Mouse (Mus musculus): Measurements from ENCODE around the gene Tmem63c. TPM values are rescaled to one million over a fixed set of nuclear protein-coding genes. Genes with fewer than 3 reads are reported as not detected.

Tmem63c gene
- polyA plus RNA-seq (2015; fragmentation: Nextera tagmentation; extraction: Ambion mirVana) = 0.13 TPM in 1 of 2 replicates, not detected in the other

DNA sequence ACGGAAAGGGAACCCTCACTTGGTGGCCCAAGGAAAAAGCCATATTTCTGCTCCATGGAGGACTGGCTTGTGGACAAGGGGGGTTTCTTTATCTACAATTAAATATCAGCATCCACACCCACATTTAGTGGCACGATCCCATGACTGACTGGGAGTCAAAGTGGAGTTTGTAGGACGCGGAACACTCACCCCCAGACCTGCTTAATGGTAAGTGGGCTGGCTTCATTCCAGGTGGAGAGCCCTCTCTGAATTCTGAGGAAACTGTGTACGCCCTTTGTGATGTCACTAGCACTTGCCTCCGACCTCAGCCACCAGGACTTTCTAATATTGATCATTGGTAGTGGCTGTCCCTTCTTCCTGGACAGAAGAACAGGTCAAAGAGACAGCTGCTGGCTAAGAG lies at the start of gene Tmem63c:
TSS of gene Tmem63c (plus strand) at position 301 of the 400 bp plus-strand sequence.
- H3K9me3 ChIP-seq (ENCODE audit: control insufficient read depth, low read length) = no peaks in the 10 kb centered on the region
- H3K36me3 ChIP-seq (ENCODE audit: control insufficient read depth, insufficient read depth, low read length) = no peaks in the 10 kb centered on the region
- no peak within 1 kb of the TSS for H3K4me2 ChIP-seq (ENCODE audit: low read depth, low read length)
- H3K4me3 ChIP-seq (ENCODE audit: low read length) = no peak within 1 kb of the TSS
- WGBS = 65% methylated on average over 6 of the region's 6 CpGs
- H3K27me3 ChIP-seq (ENCODE audit: control insufficient read depth, insufficient read depth, low read depth, low read length) = peaks cover 8% of the 10 kb centered on the region
- ATAC-seq (ENCODE audit: low read depth) = no peak
- H3K27ac ChIP-seq (ENCODE audit: low read length) = no peak within 1 kb of the TSS
- H3K9ac ChIP-seq (ENCODE audit: low read length) = no peak within 1 kb of the TSS
- H3K4me1 ChIP-seq (replicated peaks; ENCODE audit: control insufficient read depth, insufficient read depth, low read length) = no peaks in the 10 kb centered on the region

DNA sequence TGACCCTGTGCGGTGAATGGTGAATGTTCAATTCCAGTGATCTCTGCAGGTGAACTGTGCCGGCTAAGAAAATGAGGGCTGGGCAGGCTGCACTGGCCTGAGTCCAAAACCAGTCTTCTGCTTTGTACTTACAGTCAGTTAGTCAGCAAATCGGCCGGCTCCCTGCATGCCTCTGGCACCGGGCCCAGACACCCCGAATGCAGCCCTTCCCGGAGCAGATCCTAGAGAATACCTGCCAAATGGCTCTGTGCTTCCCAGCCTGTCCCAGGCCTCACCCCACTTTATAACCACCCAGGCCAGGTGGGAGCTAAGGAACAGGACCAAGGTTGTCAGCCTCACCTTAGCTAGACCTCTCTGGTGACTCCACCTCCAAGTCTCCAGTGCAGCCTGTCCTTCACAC lies 47.9 kb upstream of the Tmem63c start:
- Histone ChIP-seq H3K4me3 (ENCODE audit: low read length) (no peak overlapping the region), H3K9me3 (ENCODE audit: control insufficient read depth, low read length) (no peaks in the 10 kb centered on the region), H3K27me3 (ENCODE audit: control insufficient read depth, insufficient read depth, low read depth, low read length) (no peaks in the 10 kb centered on the region), H3K27ac (ENCODE audit: low read length) (peak overlapping the region; percentile 73), H3K4me1 (replicated peaks; ENCODE audit: control insufficient read depth, insufficient read depth, low read length) (peaks cover 27% of the 10 kb centered on the region), H3K36me3 (ENCODE audit: control insufficient read depth, insufficient read depth, low read length) (no peaks in the 10 kb centered on the region), H3K4me2 (ENCODE audit: low read depth, low read length) (no peak overlapping the region), H3K9ac (ENCODE audit: low read length) (no peak overlapping the region)
- WGBS = 7% methylated on average over 7 of the region's 7 CpGs
- ATAC-seq (ENCODE audit: low read depth) = peak; percentile 72

DNA sequence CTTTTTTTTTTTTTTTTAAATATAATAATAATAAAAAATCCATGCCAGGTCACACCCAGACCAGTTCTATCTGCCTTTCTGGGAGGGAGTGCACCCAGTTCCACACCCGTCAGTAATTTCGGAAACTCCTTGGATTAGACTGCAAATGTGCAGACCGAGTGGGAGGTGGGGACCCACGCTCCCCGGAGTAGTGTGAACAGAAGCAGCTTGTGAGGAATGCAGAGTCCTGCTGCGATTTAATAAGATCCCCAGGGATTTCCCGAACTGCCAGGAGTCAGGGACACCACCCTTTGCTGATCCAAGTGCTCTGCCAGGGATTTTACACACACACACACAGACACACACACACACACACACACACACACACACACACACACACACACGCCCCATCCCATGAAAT lies 47.4 kb upstream of the Tmem63c start:
- Histone ChIP-seq H3K9ac (ENCODE audit: low read length) (no peak overlapping the region), H3K4me3 (ENCODE audit: low read length) (no peak overlapping the region), H3K4me1 (replicated peaks; ENCODE audit: control insufficient read depth, insufficient read depth, low read length) (peaks cover 30% of the 10 kb centered on the region), H3K36me3 (ENCODE audit: control insufficient read depth, insufficient read depth, low read length) (no peaks in the 10 kb centered on the region), H3K9me3 (ENCODE audit: control insufficient read depth, low read length) (no peaks in the 10 kb centered on the region), H3K4me2 (ENCODE audit: low read depth, low read length) (no peak overlapping the region), H3K27me3 (ENCODE audit: control insufficient read depth, insufficient read depth, low read depth, low read length) (no peaks in the 10 kb centered on the region), H3K27ac (ENCODE audit: low read length) (peak overlapping the region; percentile 73)
- WGBS = 25% methylated on average over 8 of the region's 8 CpGs
- ATAC-seq (ENCODE audit: low read depth) = no peak

DNA sequence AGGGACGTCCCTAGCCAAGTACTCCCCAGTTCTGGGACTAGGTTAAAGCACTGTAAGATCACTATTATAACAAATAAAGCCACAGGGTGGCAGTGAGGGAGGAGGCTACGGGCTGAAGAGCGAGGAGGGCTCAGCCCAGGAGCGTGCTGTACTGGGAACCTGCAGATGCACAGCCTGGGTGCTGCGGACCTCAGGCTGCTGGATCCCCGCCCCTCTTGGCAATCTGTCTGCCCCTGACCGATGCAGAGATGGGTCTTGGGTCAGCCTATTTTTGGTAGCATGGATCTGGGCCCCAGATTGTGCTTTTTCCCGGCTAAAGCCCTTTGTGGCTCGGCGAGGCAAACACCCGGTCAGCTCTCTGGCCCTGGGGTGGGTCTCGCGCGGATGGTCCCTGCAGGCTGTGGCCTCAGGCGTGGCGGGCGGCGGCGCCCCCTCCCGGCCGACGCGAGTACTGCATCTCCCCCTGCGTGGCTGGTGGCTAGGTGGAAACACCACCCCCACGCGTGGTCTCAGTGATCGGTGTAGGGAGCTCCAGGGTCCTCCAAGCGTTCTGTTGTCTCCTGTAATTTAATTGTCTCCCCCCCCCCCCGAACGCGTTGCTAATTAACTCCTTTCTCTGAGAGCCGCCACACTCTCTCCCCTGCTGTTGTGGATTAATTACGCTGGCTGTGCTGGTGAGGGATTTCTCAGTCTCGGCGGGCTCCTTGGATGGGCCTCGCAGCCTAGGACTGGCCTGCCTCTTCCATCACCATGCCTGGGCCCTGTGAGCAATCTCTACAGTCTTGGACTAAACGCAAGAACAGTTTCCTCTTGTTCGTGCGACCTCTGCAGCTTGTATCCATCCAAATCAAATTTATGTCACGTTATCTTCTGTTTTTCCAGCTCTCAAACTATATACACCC lies 46.5 kb upstream of the Tmem63c start:
- H3K4me1 ChIP-seq (replicated peaks; ENCODE audit: control insufficient read depth, insufficient read depth, low read length) = peaks cover 30% of the 10 kb centered on the region
- peak overlapping the region; percentile 47 for H3K9ac ChIP-seq (ENCODE audit: low read length)
- no peaks in the 10 kb centered on the region for H3K36me3 ChIP-seq (ENCODE audit: control insufficient read depth, insufficient read depth, low read length)
- H3K4me3 ChIP-seq (ENCODE audit: low read length) = peak overlapping the region; percentile 30
- WGBS = 6% methylated on average over 40 of the region's 40 CpGs
- H3K27ac ChIP-seq (ENCODE audit: low read length) = peak overlapping the region; percentile 73
- H3K27me3 ChIP-seq (ENCODE audit: control insufficient read depth, insufficient read depth, low read depth, low read length) = no peaks in the 10 kb centered on the region; the same call in 1 of the 2 replicates
- ATAC-seq (ENCODE audit: low read depth) = peak; percentile 65
- no peaks in the 10 kb centered on the region for H3K9me3 ChIP-seq (ENCODE audit: control insufficient read depth, low read length)
- peak overlapping the region; percentile 55 for H3K4me2 ChIP-seq (ENCODE audit: low read depth, low read length)

DNA sequence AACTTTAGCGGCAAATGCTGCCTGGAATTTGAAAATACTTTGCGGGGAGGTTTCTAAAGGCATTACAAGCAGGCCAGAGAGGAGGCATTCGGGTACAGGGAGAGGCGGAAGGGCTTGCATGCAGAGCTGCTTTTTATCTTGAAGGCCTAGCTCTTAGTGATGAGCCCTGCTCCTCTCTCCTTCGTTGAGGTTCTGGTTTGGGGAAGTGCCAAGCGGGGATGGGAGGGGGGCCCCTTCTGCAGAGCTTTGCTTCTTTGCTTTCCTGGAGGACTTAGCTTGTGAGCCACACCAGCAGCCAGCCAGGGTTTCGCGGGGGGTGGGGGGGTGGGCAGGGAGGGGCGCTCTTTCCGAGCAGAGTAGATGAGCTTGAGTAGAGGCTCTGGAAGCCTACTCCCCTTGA lies 45.4 kb upstream of the Tmem63c start:
- no peak for ATAC-seq (ENCODE audit: low read depth)
- no peaks in the 10 kb centered on the region for H3K36me3 ChIP-seq (ENCODE audit: control insufficient read depth, insufficient read depth, low read length)
- H3K4me3 ChIP-seq (ENCODE audit: low read length) = no peak overlapping the region
- no peaks in the 10 kb centered on the region for H3K9me3 ChIP-seq (ENCODE audit: control insufficient read depth, low read length)
- no peak overlapping the region for H3K27ac ChIP-seq (ENCODE audit: low read length)
- 54% methylated on average over 10 of the region's 10 CpGs for WGBS
- H3K27me3 ChIP-seq (ENCODE audit: control insufficient read depth, insufficient read depth, low read depth, low read length) = no peaks in the 10 kb centered on the region; the same call in 1 of the 2 replicates
- no peak overlapping the region for H3K4me2 ChIP-seq (ENCODE audit: low read depth, low read length)
- no peak overlapping the region for H3K9ac ChIP-seq (ENCODE audit: low read length)
- peaks cover 30% of the 10 kb centered on the region for H3K4me1 ChIP-seq (replicated peaks; ENCODE audit: control insufficient read depth, insufficient read depth, low read length)

DNA sequence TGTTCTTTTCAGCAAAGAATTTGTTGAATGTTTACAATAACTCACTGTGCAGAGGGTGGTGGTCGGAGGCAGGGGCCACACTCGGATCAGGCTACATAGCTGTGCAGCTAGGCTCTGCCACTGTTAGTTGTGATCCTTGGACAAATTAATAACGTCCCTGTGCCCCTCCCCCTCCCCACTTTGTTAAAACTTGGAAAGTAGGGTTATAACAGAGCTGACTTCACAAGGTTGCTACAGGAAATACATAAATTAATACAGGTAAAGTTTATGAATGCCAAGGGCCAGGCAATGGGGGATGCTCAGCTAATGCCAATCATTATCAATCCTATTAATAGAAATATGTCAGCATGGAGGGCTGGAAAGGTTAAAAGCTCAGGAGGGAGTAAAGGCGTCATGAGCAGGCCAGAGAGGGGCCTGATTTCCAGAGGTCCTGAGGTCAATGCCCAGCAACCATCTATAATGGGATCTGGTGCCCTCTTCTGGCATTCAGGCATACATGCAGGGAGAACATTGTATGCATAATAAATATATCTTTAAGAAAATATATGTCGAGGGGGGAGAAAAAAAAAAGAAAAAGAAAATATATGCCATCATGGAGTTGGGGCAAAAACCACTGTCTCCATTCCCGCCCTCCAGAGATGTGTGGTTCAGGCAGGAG lies 44.5 kb upstream of the Tmem63c start:
- no peaks in the 10 kb centered on the region for H3K9me3 ChIP-seq (ENCODE audit: control insufficient read depth, low read length)
- H3K36me3 ChIP-seq (ENCODE audit: control insufficient read depth, insufficient read depth, low read length) = no peaks in the 10 kb centered on the region
- H3K4me3 ChIP-seq (ENCODE audit: low read length) = no peak overlapping the region
- WGBS = 53% methylated on average over 6 of the region's 6 CpGs
- H3K27me3 ChIP-seq (ENCODE audit: control insufficient read depth, insufficient read depth, low read depth, low read length) = no peaks in the 10 kb centered on the region; the same call in 1 of the 2 replicates
- no peak overlapping the region for H3K9ac ChIP-seq (ENCODE audit: low read length)
- no peak overlapping the region for H3K4me2 ChIP-seq (ENCODE audit: low read depth, low read length)
- no peak overlapping the region for H3K27ac ChIP-seq (ENCODE audit: low read length)
- ATAC-seq (ENCODE audit: low read depth) = no peak
- peaks cover 30% of the 10 kb centered on the region for H3K4me1 ChIP-seq (replicated peaks; ENCODE audit: control insufficient read depth, insufficient read depth, low read length)

DNA sequence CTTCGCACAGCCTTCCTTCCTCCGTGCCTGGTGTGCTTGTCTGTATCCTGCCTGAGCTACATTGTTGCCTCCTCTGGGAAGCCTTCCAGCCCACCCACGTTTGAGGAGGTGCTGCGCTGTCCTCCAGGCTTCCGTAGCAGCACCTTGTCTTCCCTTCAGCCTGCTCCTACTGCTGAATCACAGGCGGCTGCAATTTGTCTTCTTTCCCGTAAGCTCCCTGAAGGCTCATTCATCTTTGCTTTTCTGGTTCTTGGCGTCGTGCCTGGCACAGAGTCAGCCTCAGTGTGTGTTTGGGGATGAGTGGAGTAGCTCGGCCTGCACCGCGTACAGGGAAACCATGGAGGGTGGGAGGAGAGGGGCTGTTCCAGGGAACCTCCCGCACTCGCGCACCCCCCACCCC lies 43.3 kb upstream of the Tmem63c start:
- peak; percentile 11; the same call in 1 of the 2 replicates for ATAC-seq (ENCODE audit: low read depth)
- no peak overlapping the region for H3K4me2 ChIP-seq (ENCODE audit: low read depth, low read length)

DNA sequence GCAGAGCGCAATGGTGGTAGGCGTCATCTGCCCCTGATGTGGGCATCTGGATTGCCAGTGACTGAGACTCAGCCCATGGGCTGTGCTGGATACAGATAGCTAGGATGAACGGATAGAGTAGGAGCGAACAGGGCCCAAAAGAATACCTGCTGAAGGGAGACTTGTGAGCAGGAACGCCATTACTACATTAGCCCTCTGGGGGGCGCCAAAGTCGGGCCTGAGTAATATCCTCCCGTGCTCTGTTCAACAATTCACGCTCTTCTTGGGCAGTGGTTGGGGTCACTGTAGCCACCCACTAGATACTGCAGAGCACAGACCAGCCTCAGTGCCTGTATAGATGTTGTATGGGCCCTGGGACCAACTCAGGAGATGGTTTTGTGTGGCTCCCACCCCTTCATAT lies 40.0 kb upstream of the Tmem63c start:
- Histone ChIP-seq H3K27ac (ENCODE audit: low read length) (no peak overlapping the region), H3K9ac (ENCODE audit: low read length) (no peak overlapping the region), H3K36me3 (ENCODE audit: control insufficient read depth, insufficient read depth, low read length) (no peaks in the 10 kb centered on the region), H3K4me3 (ENCODE audit: low read length) (no peak overlapping the region), H3K4me2 (ENCODE audit: low read depth, low read length) (no peak overlapping the region), H3K4me1 (replicated peaks; ENCODE audit: control insufficient read depth, insufficient read depth, low read length) (peaks cover 8% of the 10 kb centered on the region), H3K27me3 (ENCODE audit: control insufficient read depth, insufficient read depth, low read depth, low read length) (peaks cover 15% of the 10 kb centered on the region), H3K9me3 (ENCODE audit: control insufficient read depth, low read length) (no peaks in the 10 kb centered on the region)
- WGBS = 24% methylated on average over 9 of the region's 9 CpGs
- ATAC-seq (ENCODE audit: low read depth) = no peak

More for the DNA sequence above, 43.3 kb upstream of the Tmem63c start:
- H3K9me3 ChIP-seq (ENCODE audit: control insufficient read depth, low read length) = no peaks in the 10 kb centered on the region
- H3K4me1 ChIP-seq (replicated peaks; ENCODE audit: control insufficient read depth, insufficient read depth, low read length) = peaks cover 29% of the 10 kb centered on the region
- no peak overlapping the region for H3K4me3 ChIP-seq (ENCODE audit: low read length)
- no peak overlapping the region for H3K27ac ChIP-seq (ENCODE audit: low read length)
- no peak overlapping the region for H3K9ac ChIP-seq (ENCODE audit: low read length)
- H3K36me3 ChIP-seq (ENCODE audit: control insufficient read depth, insufficient read depth, low read length) = no peaks in the 10 kb centered on the region
- 5% methylated on average over 15 of the region's 15 CpGs for WGBS
- peaks cover 4% of the 10 kb centered on the region for H3K27me3 ChIP-seq (ENCODE audit: control insufficient read depth, insufficient read depth, low read depth, low read length)

DNA sequence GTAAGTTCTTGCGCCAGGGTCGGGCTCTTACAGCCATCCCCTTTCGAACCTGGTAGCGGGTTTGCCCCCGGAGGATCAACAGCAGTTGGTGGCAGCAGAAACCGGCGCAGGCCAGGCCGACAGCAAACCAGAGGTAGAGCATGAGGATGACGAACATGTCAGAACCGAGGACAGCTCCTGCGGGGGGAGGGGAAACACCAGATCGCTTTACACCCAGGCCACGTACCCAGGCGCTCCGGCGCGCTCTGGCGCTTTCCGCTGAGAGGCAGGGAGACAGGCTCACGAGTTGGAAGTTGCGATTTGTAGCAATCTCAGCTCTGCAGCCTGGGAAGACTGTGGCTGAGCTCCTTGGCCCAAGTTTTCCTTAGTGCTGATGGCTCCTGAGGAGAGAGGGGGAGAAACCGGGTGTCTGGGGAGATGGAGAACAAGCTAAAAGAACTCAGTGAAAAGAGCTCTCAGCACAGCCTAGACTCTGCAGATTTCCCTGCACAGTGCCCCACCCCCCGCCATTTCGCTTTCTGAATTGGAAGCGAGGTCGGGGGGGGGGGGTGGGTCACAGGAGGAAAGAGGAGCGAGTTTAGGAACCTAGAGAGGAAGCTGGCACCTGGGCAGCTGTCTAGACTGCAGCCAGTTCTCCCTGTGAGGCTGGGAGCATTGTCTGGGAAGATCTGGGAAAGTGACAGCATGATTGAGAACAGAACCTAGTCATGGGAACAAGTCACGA lies 37.5 kb upstream of the Tmem63c start:
- Histone ChIP-seq H3K4me2 (ENCODE audit: low read depth, low read length) (no peak overlapping the region), H3K4me1 (replicated peaks; ENCODE audit: control insufficient read depth, insufficient read depth, low read length) (no peaks in the 10 kb centered on the region), H3K27me3 (ENCODE audit: control insufficient read depth, insufficient read depth, low read depth, low read length) (peaks cover 27% of the 10 kb centered on the region), H3K9ac (ENCODE audit: low read length) (no peak overlapping the region), H3K9me3 (ENCODE audit: control insufficient read depth, low read length) (no peaks in the 10 kb centered on the region), H3K36me3 (ENCODE audit: control insufficient read depth, insufficient read depth, low read length) (no peaks in the 10 kb centered on the region), H3K4me3 (ENCODE audit: low read length) (no peak overlapping the region), H3K27ac (ENCODE audit: low read length) (no peak overlapping the region)
- 3% methylated on average over 27 of the region's 28 CpGs for WGBS
- peak; percentile 71; the same call in 1 of the 2 replicates for ATAC-seq (ENCODE audit: low read depth)

Data from lung, embryonic 16.5 days (tissue).